Mouse (Mus musculus) olfactory bulb, adult 2 months (tissue): ENCODE results near the gene Pou6f1.

Experiments used
- CTCF ChIP-seq: fragments of 200-500 bp; IDR thresholded peaks from 2 replicates; pipeline ENCODE4 v1.5.1; 2012; ENCODE audit warnings: low read depth, mild to moderate bottlenecking, low read length, moderate library complexity; ENCODE audit not compliant: insufficient read depth
- POLR2A ChIP-seq: fragments of 200-500 bp; IDR thresholded peaks from 2 replicates; pipeline ENCODE4 v1.6.1; 2012; ENCODE audit warnings: mild to moderate bottlenecking, low read depth, low read length, moderate library complexity; ENCODE audit not compliant: insufficient read depth

DNA sequence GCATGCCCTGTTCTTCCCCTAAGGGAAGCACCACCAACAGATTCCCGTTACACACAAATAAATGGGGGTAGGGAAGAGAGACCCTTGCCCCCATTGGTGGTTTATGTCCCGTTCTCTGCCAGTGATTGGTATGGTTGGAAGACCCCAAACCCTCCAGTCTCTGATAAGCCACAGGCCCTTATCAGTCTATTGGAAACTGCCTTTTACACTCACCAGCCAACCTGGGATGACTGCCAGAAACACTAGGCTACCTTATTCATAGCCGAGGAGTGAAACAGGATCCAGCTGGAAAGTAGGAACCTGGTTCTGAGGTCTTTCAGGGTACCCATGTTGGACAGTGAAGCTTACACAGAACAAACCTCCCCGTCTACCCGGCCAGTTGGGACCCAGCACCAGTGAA lies 43.8 kb downstream of the Pou6f1 start:
- TF ChIP-seq CTCF: no peak
- TF ChIP-seq POLR2A: no peak
